Mouse (Mus musculus): ENCODE results near the gene Hook2. TPM values are rescaled to one million over a fixed set of nuclear protein-coding genes. Genes with fewer than 3 reads are reported as not detected.

Hook2 gene
- polyA plus RNA-seq, 1 experiment = 7.0 TPM

DNA sequence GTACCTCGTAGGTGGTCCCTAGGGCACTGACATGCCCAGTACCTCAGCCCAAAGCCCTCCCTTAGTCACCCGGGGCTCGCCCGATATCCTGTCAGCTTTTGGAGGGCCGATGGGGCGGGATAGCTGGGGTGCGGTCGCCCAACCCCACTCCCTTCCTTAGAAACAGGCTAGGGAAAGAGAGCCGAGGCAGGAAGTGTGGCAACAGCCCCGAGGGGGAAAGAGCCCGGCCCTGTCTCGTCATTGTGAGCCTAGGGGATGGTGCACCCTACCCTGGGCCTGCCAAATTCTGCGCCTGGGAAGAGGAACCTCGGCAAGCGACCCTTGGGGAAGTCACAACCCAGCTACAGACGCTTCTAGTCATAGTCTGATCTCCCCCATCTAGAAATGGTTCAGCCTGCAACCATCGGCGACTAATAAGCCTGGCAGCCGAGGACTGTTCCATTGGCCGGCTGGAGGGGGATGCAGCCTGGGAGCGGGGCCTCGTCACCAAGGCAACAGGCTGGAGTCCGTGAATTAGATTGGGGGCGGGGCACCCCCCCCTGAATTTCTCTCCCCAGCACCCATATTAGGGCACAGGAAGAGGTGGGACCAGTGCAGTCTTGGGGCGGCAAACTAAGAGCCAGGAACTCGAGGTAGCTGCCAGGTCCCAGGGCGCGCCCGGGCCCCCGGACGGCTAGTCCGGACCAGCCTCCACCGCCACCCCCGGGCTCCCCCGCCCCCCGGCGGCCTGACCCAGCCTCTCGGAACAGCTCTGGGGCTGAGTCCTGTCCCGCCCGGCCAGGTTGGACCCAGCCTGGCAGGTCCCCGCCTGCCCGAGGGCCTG lies 10.6 kb upstream of the Hook2 start:
- peak overlapping the region; percentile 33 for H3K4me3 ChIP-seq (ENCODE audit: insufficient read depth, poor library complexity, severe bottlenecking)
- peaks cover 17% of the 10 kb centered on the region for H3K79me3 ChIP-seq (ENCODE audit: low read depth)
- H3K36me3 ChIP-seq (ENCODE audit: control insufficient read depth, insufficient read depth) = peaks cover 9% of the 10 kb centered on the region
- peak overlapping the region; percentile 58 for H3ac ChIP-seq (ENCODE audit: control insufficient read depth, insufficient read length, low read depth)
- TF ChIP-seq MYOG (IDR thresholded peaks at IDR 0.05; ENCODE audit: control insufficient read depth, extremely low read depth, insufficient read length) (no peak), MAX (IDR thresholded peaks at IDR 0.05) (peak; percentile 17), CEBPB (IDR thresholded peaks at IDR 0.05; ENCODE audit: low read depth) (peak; percentile 67)
- peaks cover 37% of the 10 kb centered on the region for H3K79me2 ChIP-seq (ENCODE audit: control insufficient read depth, insufficient read depth)
- no peaks in the 10 kb centered on the region for H3K27me3 ChIP-seq (ENCODE audit: control insufficient read depth, insufficient read depth, insufficient read length)

DNA sequence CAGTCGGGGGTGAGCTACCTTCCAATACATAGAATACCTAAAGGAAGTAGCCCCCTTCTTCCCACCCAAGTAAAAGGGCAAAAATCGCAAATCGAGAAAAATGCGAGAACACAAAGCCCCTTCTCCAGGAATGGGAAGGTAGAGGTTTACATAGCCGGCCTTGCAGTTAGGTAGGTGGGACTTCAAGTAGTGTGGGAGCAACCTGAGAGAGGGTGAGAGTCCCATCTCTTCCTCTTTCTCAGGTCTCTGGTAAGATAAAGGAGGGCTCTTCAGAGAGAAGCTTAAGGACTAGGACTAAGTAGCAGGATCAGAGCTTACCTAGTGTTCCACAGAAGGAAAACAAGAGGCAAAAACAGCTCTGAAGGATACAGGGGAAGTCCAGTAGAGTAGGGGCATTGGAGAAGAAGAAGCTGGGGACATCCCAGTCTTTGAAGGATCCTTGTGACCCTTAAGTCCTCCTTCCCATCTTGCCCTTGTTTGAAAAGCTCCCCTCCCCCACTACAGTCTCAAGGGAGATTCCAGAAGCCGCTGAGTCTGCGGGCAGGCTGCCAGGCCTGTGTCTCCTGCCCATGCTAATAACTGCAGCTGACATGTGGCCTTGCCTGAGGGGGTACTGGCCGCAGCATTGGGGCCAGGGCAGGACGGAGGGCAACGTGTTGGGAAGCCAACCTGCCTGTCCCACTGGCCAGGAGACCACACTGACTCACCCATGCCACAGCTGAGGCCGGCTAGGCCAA lies 9.6 kb upstream of the Hook2 start:
- H3K27me3 ChIP-seq (ENCODE audit: control insufficient read depth, insufficient read depth, insufficient read length) = no peaks in the 10 kb centered on the region
- peaks cover 9% of the 10 kb centered on the region for H3K36me3 ChIP-seq (ENCODE audit: control insufficient read depth, insufficient read depth)
- H3K4me3 ChIP-seq (ENCODE audit: insufficient read depth, poor library complexity, severe bottlenecking) = peak overlapping the region; percentile 25
- TF ChIP-seq USF1 (IDR thresholded peaks at IDR 0.05; ENCODE audit: low read depth) (no peak), MAX (IDR thresholded peaks at IDR 0.05) (peak; percentile 95), MYOD1 (IDR thresholded peaks at IDR 0.05; ENCODE audit: control insufficient read depth, insufficient read length, low read depth) (peak; percentile 92)
- no peak overlapping the region for H3ac ChIP-seq (ENCODE audit: control insufficient read depth, insufficient read length, low read depth)
- peaks cover 34% of the 10 kb centered on the region for H3K79me2 ChIP-seq (ENCODE audit: control insufficient read depth, insufficient read depth)
- H3K79me3 ChIP-seq (ENCODE audit: low read depth) = peaks cover 17% of the 10 kb centered on the region

DNA sequence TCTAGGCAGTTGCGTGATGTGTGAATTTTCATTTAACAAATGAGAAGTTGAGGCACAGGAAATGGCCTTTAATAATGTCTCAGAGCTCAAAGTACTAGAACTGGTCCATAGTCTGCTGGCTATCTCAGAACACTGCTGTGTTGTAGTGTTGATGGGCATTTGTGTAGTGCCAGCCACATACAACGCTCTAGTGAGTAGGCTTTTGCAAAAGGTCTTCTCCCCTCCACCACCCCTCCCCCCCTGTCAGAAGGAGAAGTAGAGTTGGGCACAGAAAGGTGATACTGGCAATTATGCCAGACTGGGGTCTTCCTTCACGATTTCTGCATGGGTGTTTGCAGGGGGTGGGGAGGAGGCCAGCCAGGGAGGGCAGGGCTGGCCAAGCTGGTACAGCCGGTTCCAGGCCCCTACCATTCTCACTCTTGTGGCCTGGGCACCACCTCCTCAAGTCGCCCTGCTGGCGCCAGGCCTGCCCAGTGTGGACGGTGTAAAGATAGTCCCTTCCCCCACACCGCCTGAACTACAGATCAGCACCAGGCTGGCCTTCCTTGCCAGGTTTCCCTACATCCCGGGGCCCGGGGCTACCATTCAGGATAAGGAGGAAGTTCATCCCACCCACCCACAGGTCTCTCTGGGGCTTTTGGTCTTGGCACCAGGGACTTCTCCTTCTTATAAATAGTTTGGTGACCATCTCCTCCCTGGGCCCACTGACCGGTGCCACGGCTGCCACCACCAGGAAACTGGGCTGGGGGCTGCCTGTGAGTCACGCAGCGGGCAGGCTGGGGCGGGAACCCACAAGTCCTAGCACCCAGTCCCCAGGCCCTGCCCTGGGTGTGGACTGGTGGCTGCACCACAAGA lies 8.5 kb upstream of the Hook2 start:
- Histone ChIP-seq H3ac (ENCODE audit: control insufficient read depth, insufficient read length, low read depth) (no peak overlapping the region), H3K36me3 (ENCODE audit: control insufficient read depth, insufficient read depth) (peaks cover 6% of the 10 kb centered on the region)

DNA sequence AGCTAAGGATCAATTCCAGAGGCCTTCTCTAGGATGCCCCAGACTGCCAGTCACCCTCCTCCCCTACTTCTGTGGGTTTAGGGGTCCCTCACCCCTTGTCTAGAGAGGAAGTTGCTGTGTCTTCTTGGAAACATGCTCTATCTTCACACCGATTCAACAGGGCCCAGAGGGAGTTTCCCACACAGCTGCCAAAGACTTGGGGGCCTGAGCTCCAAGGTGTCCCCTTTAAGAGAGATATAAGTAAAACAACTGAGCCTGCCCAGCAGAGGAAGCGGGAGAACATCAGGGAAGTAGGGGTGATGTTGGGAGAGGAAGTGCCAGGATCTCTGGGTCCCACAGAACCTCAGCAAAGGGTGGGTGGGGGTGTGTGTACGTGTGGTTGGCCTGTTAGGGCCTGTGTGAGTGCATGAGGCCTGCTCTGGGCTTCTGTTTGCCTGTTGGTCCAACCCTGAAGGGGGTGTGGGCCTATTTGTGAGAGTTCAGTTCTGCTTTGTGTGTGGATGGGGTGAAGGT lies 7.8 kb upstream of the Hook2 start:
- no peaks in the 10 kb centered on the region for H3K27me3 ChIP-seq (ENCODE audit: control insufficient read depth, insufficient read depth, insufficient read length)
- peaks cover 16% of the 10 kb centered on the region for H3K79me2 ChIP-seq (ENCODE audit: control insufficient read depth, insufficient read depth)
- H3ac ChIP-seq (ENCODE audit: control insufficient read depth, insufficient read length, low read depth) = peak overlapping the region; percentile 18
- TF ChIP-seq MYOG (IDR thresholded peaks at IDR 0.05; ENCODE audit: control insufficient read depth, extremely low read depth, insufficient read length) (no peak), CTCF (IDR thresholded peaks at IDR 0.05; ENCODE audit: control insufficient read depth, insufficient read depth, insufficient read length) (no peak), USF1 (IDR thresholded peaks at IDR 0.05; ENCODE audit: low read depth) (no peak), MAX (IDR thresholded peaks at IDR 0.05) (no peak), FOSL1 (IDR thresholded peaks at IDR 0.05; ENCODE audit: insufficient read depth, low read length, poor library complexity, severe bottlenecking) (no peak)
- H3K79me3 ChIP-seq (ENCODE audit: low read depth) = peaks cover 8% of the 10 kb centered on the region
- no peak overlapping the region for H3K4me3 ChIP-seq (ENCODE audit: insufficient read depth, poor library complexity, severe bottlenecking)
- H3K36me3 ChIP-seq (ENCODE audit: control insufficient read depth, insufficient read depth) = no peaks in the 10 kb centered on the region

More for the DNA sequence above, 8.5 kb upstream of the Hook2 start:
- TF ChIP-seq CEBPB (IDR thresholded peaks at IDR 0.05; ENCODE audit: low read depth) (no peak), MYOG (IDR thresholded peaks at IDR 0.05; ENCODE audit: control insufficient read depth, extremely low read depth, insufficient read length) (no peak), CTCF (IDR thresholded peaks at IDR 0.05; ENCODE audit: control insufficient read depth, insufficient read depth, insufficient read length) (no peak), USF1 (IDR thresholded peaks at IDR 0.05; ENCODE audit: low read depth) (no peak), MAX (IDR thresholded peaks at IDR 0.05) (no peak), MYOD1 (IDR thresholded peaks at IDR 0.05; ENCODE audit: control insufficient read depth, insufficient read length, low read depth) (no peak), FOSL1 (IDR thresholded peaks at IDR 0.05; ENCODE audit: insufficient read depth, low read length, poor library complexity, severe bottlenecking) (no peak)
- H3K27me3 ChIP-seq (ENCODE audit: control insufficient read depth, insufficient read depth, insufficient read length) = no peaks in the 10 kb centered on the region
- no peak overlapping the region for H3K4me3 ChIP-seq (ENCODE audit: insufficient read depth, poor library complexity, severe bottlenecking)
- peaks cover 23% of the 10 kb centered on the region for H3K79me2 ChIP-seq (ENCODE audit: control insufficient read depth, insufficient read depth)
- H3K79me3 ChIP-seq (ENCODE audit: low read depth) = peaks cover 14% of the 10 kb centered on the region

DNA sequence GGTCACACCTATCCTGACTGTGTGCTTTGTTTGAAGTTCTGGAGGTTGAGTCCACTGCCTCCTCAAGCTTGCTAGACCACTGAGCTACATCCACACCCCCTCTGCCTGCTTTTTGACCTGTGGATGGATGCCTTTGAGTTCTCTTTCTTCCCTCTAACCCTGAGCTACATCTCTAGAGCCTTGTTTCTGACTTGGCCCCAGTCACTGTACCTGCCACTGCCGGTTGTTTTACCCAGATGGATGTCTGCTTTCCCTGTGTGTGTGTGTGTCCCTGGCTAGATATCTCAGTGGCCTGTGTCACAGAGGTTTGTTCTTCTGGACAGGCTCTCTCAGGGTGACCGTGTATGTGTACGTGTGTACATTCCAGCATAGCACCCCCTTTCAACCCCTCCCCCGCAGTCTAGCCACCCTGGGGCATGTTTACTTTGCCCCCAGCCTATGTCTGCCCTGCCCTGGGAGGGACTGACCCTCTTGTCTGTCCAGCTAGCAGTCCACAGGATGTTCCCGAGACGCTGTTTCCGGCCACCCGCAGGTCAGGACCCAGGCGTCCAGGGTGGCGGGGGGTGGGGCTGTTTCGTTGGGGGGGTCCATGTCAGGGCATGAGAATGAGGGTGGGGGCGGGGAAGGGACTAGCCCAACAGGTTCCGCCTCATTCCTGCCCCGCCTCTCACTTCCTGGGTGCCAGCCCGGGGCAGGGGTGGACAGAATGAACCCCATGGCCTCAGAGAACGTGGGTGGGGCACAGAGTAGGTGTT lies 5.9 kb upstream of the Hook2 start:
- peak overlapping the region; percentile 27 for H3ac ChIP-seq (ENCODE audit: control insufficient read depth, insufficient read length, low read depth)
- H3K79me2 ChIP-seq (ENCODE audit: control insufficient read depth, insufficient read depth) = no peaks in the 10 kb centered on the region
- H3K4me3 ChIP-seq (ENCODE audit: insufficient read depth, poor library complexity, severe bottlenecking) = peak overlapping the region; percentile 16
- H3K27me3 ChIP-seq (ENCODE audit: control insufficient read depth, insufficient read depth, insufficient read length) = no peaks in the 10 kb centered on the region
- no peaks in the 10 kb centered on the region for H3K36me3 ChIP-seq (ENCODE audit: control insufficient read depth, insufficient read depth)
- TF ChIP-seq FOSL1 (IDR thresholded peaks at IDR 0.05; ENCODE audit: insufficient read depth, low read length, poor library complexity, severe bottlenecking) = no peak
- no peak for TF ChIP-seq CEBPB (IDR thresholded peaks at IDR 0.05; ENCODE audit: low read depth)
- no peak for TF ChIP-seq CTCF (IDR thresholded peaks at IDR 0.05; ENCODE audit: control insufficient read depth, insufficient read depth, insufficient read length)
- TF ChIP-seq MYOG (IDR thresholded peaks at IDR 0.05; ENCODE audit: control insufficient read depth, extremely low read depth, insufficient read length) = no peak
- no peak for TF ChIP-seq MYOD1 (IDR thresholded peaks at IDR 0.05; ENCODE audit: control insufficient read depth, insufficient read length, low read depth)
- no peak for TF ChIP-seq USF1 (IDR thresholded peaks at IDR 0.05; ENCODE audit: low read depth)
- no peak for TF ChIP-seq MAX (IDR thresholded peaks at IDR 0.05)
- no peaks in the 10 kb centered on the region for H3K79me3 ChIP-seq (ENCODE audit: low read depth)

All from C2C12 (cell line).